Mouse (Mus musculus): ENCODE measurements around the gene Grasp.

Gene Grasp

DNA sequence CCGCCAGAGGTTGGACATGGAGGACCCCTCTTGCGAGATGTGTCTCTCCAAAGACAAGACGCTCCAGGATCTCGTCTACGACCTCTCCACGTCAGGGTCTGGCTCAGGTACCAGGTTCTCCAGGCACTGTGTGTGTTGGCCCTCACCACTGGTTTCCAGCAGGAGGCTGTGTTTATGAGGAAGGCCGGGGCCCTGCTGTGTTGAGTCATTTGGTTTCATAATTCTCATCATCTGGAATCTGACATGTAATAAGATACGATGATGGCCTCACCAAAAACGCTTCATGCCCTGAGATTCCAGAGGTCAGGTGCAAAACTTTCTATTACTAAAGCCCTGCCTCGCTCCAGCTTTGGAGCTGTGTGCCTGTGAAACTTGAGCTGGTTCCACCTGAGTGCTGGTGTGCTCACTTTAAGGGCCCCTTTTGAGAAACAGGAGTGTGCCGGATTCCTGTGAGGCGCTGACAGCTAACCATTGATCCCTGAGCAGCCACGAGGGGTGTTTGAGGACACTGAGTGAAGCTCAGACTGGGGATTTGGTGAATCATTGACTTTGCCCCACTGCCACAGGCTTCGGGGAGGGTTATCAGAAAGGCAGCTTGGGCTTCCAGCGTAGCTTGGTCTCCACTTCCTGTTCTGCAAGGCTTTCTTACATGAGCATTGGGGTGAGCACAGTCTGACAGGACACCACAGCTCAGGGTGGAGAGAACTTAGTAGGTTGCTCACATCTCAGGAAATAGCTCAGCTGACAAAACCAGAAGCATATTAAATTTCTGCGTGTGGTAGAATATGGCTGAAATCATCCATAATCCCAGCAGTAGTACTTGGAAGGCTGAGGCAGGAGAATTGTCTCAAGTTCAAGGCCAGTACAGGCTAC is 28.8 kb upstream of the Grasp start:
- no peak for DNase-seq (ENCODE audit: low spot score in 2 of 2)

DNA sequence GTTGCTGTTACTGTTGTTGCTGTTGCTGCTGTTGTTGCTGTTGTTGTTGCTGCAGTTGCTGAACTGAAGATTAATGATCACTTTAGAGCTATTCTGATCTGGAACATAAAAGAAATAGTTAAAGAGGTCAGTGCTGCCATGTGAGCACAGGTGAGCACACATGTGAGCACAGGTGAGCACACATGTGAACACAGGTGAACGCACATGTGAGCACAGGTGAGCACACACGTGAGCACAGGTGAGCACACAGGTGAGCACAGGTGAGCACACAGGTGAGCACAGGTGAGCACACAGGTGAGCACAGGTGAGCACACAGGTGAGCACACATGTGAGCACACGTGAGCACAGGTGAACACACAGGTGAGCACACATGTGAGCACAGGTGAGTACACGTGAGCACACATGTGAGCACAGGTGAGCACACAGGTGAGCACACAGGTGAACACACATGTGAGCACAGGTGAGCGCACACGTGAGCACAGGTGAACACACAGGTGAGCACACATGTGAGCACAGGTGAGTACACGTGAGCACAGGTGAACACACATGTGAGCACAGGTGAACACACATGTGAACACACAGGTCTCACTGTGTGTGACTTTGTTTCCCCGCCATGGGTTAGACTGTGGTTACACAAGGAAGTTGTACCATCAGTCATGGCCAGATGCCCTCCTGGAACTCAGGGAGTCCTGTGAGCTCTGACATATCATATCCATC is 27.8 kb upstream of the Grasp start:
- no peak for DNase-seq (ENCODE audit: low spot score in 2 of 2)

DNA sequence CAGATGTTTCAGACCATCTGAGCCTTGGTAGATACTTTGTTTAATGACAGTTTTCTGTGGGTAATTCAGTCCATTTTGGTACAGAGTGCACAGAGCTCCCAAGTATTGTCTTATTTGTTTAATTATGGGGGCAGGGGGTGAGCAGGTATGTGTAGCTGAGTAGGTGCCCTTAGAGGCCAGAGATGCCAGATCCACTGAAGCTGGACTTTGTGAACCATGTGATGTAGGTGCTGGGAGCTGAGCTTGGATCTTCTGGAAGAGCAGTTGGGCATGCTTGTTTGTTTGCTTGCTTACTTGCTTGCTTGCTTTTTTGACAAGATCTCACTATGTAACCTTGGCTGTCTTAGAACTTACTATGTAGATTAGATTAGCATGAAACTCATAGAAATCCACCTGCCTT is 27.0 kb upstream of the Grasp start:
- no peak for DNase-seq (ENCODE audit: low spot score in 2 of 2)

DNA sequence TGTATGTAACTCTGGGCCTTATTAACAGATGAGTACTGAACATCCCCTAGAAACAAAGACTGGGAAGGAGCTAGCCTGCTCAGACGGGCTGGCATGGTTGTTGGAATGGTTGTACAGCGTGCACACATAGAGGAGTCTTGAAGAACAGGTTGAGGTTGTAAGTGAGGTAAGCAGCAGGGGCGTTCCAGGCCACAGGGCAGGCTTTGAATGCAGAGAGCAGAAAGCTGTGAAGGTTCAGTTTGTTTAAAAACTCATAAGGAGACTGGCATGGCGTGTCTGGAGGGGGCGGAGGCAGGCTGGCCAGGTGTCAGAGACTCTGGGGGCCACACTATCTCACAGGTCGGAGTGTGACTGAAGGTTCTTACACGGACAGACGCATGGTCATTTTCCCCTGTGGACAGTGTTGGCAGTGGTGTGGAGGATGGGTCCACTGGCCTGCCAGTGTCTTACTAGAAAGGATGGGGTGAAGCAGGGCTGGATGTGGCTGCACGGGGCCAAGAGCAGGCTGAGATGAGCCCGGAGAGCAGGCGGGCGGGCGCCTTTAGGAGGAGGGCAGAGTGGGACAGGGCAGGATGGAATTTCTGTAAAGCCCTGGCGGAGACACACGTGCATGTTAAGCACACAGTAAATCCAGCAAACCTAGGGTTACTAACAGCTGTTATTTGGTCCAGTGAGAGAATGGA is 26.4 kb upstream of the Grasp start:
- no peak for DNase-seq (ENCODE audit: low spot score in 2 of 2)

DNA sequence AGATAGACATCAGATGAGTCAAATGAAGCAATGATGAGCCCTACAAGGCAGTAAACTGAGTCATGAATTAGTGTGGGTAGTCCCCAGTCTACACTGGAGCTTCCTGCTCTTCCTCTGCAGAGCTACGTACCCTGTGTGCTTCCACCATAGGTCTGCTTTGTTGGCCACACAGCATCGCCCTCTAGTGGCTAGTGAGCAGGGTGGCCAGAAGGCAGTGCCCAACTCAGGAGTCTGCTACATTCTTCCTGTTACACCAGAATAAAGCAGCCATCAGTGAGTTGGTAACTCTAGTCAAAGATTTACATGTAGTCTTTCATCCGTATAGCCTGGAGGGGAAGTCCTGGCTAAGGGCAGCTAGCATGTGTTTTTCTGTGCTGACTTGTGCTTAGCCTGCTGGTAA is 25.8 kb upstream of the Grasp start:
- DNase-seq (ENCODE audit: low spot score in 2 of 2) = peak in 1 of 2 experiments; percentile 81

DNA sequence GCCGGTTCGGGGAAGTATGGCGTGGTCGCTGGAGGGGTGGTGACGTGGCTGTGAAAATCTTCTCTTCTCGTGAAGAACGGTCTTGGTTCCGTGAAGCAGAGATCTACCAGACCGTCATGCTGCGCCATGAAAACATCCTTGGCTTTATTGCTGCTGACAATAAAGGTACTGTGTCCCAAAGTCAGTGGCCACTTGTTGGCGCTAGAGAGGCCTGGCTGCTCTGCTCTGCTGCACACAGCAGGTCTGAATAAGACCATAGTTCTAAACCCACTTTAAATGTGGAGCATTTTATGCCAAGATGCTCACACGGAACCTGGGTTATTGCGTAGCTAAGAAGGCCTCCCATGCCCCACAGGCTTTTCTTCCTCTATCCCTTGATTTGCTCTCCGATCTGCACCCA is 25.1 kb upstream of the Grasp start:
- DNase-seq (ENCODE audit: low spot score in 2 of 2) = no peak

DNA sequence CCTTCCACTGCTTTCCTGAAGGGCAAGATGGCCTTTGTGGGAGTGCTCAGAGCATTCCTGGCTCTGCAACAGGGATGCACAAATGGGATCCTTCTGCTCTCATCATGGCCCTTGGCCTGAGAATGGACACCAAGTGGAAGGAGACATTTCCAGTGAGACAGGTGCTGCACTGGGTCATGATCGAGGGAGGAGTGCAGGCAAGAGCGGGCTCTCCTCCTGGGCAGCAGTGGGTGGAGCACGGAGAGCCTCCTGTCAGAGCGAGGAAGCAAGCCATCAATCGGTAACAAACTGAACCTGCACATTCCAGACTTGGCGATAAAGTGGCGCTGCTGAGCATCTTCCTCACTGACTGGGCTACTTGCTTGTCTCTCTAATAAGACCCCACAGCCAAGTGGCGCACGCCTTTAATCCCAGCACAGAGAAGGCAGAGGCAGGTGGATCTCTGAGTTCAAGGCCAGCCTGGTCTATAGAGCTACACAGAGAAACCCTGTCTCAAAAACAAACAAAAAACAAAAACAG is 23.2 kb upstream of the Grasp start:
- no peak for DNase-seq (ENCODE audit: low spot score in 2 of 2)

DNA sequence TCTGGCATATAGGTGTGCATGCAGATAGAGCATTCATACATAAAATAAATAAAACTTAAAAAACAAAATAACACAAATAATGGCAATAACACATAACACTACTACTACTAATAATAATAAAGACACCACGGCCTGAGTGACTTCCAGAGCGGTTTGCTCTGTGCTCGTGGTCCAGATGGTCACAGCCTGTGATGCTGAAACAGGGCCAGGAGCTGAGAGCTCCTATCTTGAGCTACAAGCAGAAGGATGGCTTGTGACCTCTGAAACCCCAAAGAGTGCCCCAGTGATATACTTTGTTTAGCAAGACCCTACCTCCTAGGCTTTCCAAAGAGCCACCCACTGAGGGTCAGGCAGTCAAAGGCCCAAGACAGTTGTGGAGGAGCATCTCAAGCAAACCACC is 22.6 kb upstream of the Grasp start:
- DNase-seq (ENCODE audit: low spot score in 2 of 2) = no peak

DNA sequence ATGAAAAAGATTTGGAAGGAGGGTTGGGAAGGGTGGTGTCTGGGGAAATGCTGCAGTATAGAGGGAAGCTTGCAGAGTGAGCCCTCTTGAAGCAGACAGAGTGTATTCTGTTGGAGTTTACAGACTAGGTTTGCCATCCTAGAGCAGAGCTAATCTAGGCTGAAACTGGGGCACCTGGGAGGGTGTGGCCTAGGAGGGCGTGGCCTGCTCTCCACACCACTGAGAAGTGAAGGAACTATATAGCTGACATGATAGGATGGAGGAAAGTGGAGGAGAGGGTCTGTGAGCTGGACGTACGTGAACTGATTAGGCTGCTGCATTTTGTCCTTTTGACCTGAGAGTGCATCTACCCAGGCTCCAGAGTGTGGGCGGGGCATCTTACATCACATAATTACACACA is 20.3 kb upstream of the Grasp start:
- no peak for DNase-seq (ENCODE audit: low spot score in 2 of 2)

DNA sequence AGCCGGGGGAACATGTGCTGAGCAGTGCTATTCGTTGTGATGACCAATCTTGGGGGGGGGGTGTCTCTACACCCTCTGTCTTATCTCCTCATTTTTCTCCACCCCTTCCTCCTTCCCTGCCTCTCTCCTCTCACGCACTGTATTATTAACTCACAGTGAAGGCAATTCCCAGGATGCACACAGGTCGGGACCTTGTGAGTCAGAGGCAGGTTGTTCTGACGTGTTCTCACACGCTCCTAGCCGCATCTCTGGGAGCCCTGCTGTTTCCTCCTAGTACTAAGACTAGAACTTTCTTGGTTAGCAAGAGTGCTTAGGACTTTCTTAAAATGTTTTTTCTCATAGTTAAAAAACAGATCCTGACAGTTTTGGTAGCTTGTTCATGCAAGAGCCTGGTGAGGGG is 19.2 kb upstream of the Grasp start:
- DNase-seq (ENCODE audit: low spot score in 2 of 2) = no peak

DNA sequence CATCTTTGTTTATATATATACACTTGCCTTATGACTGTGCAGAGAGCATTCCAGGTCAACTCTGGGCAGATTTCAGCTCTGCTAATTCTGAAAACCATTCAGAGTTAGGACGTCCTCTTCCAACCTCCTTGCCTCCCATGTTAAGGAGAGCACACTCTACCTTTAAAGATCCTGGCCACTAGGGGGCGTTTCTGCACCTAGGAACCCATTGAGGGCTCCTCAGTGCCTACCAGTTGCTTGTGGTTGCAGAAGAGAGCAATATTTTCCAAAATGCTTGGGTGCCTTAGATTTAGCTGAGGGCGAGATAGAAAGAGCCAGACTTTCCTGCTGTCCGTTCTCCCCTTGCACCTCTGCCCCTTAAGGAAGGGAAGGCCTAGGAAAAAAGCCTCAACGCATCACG is 13.8 kb upstream of the Grasp start:
- peak; percentile 58 to 74 for DNase-seq (ENCODE audit: low spot score in 2 of 2)

DNA sequence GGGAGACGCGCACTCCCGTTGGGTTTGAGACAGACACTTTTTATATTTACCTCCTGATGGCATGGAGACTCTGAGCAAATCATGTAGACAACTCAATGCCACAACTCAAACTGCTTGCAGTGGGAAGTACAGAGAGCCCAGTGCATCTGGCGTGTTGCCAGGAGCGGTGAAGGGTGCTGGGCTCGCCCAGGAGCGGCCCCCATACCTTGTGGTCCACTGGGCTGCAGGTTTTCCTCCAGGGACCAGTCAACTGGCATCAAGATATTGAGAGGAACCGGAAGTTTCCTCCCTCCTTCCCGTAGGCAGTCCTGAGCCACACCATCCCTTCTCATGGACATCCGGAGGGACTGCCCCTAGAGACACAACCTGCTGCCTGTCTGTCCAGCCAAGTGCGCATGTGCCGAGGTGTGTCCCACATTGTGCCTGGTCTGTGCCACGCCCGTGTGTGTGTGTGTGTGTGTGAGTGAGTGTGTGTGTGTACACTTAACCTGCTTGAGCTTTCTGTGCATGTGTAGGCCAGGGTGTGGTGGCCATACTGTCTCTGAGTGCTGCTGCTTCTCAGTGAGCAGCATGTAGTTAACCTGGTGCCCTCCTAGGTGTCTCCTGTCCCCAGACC is 12.9 kb upstream of the Grasp start:
- DNase-seq (ENCODE audit: low spot score in 2 of 2) = no peak

DNA sequence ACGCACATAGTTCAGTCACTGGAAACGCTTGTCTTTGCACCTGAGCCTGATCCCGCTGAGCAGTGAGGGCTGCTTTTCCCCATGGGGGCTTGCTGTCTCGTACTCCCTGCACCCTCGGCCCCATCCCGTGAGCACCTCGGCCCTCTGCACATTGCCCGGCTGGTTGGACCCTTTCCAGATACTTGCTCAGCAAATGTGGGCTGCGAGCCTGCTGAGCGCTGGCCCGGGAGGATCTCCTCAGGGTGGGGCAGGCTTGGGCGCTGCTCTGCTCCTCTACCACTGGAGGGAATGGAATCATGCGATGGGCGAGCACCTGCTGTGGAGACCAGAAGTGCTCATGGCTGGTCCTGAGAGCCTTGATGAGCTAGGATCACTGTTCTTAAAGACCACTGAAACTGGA is 11.6 kb upstream of the Grasp start:
- no peak for DNase-seq (ENCODE audit: low spot score in 2 of 2)

DNA sequence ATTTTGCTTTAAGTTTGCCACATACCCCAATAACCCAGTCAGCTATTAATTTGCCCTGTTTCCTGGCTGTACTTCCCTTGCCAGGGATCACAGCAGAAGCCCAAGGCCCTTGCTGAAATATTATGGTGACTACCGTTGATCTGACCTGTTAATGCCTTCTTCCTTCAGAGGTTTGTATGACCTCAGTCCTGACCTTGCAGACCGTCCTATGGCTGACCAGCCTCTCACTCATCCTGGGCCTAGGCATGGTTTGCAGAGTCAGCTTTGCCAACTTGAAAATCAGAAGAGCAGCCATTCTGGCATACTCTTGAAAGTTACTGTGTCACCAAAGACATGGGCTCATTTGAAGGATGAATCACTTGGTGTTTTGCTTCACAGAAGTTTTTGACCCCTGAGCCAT is 8.9 kb upstream of the Grasp start:
- DNase-seq (ENCODE audit: low spot score in 2 of 2) = no peak

DNA sequence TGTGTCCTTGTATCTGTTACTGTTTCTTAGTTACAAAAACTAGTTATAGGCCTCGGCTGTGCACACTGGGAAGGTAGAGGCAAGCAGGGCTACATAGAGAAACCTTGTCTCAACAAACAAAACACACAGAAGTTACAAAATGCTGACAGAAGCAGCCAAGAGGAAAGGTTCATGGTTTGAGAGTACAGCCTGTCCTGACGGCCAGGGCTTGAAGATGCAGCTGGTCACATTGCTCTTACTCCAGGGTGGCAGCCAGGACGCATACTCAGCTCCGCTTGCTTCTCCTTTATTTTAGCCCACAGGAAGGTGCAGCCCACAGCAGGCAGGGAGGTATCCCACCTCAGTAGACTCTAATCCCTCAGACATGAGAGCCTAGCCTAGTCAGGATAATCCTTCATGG is 8.0 kb upstream of the Grasp start:
- no peak for DNase-seq (ENCODE audit: low spot score in 2 of 2)

DNA sequence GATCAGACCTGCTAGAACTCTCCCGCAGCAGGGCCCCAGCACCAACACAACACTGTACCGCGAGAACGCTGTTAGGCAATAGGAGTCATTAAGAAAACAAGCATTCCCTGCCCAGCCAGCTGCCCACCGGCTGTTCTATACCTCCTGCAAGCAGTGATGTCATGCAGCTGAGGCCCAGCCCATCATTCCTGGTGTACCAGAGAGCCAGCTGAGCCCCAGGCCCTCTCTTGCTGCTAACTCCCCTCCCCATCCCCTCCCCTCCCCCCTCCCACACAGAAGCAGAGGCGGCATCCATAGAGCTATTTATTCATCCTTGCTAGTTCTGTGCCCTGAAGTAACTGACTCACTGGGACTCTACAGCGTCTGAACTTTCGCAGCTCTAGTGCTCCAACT is 3.1 kb upstream of the Grasp start:
- DNase-seq (ENCODE audit: low spot score in 2 of 2) = no peak

DNA sequence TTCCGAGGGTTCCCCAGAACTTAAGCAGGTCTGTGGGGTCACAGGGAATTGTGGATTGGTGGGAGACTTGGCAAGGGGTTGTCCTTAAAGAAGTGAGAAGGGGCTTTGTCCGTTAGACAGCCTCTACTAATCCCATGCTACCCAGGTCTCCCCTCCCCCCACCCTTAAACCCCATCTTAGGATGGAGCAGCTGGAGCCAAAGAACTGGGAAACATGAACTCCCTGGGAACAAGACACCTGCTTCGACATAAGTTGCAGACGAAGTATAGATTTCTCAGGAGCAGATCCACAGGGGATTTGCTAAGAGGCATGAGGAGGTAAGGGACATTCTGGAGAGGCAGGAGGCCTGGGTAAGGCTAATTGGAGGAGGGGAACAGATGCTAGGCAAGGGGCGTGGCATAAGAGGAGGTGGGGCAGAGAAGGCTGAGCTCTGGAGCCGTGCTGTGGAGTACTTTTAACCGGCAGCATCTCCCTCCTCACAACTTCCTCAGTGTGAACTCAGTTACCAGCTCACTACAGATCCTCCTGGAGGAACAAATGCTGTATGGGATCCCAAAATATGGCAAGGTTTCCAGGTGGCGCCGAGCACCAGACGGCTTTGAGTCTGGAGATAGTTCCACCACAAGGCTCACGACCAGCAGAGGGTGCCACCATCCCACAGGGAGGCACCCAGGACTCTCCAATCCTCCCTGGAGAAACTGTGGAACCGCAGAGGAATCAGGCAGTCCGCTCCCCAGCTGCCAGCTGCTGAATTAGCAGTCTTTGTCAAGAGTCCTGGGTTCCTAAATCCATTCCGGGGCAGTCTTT is 2.5 kb upstream of the Grasp start:
- DNase-seq (ENCODE audit: low spot score in 2 of 2) = peak; percentile 93 to 96

DNA sequence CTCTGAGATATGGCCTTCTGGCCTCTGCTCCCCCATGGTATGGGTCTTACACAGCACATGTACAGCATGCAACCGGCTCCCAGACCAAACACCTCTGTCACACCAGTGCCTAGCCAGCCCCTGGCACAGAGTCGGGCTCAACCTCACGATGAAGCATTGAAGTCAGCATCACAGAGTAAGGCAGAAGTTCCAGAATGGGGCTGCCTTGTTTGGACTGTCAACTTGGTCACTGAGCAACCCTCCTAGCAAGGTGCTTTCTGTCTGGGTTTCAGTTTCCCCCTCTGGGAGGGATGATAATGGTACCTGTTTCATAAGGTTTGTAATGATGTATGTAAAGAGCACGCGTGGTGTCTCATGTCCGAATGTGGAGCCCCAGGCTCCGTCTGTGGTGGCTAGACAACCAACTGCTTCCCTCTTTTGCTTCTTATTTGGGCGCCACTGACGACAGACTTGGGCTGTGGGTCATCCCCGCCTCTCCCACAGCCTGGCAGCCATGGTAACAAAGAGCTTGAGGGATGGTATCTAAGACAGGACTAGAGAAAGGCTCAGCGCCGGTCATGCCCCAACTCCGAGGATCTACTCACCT is 998 bp upstream of the Grasp start:
- no peak for DNase-seq (ENCODE audit: low spot score in 2 of 2)

DNA sequence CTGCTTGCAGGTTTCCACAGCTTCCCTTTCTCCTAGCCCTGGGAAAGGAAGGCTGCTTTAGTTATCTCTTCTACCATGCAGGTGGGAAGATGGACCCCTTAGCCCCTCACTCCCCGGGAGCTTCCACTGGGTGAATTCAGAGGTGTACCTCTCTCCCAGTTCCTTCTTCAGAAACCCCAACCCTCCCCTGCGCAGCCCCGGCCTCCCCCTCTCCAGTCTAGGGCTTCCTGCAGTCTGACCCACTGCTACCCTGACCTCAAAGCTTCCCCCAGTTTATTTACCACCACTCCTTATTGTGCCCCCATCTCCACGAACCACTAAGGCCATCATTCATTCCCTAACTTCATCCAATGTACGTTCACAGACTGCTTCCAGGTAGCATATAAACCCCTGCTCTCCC is 392 bp upstream of the Grasp start:
- DNase-seq (ENCODE audit: low spot score in 2 of 2) = no peak

DNA sequence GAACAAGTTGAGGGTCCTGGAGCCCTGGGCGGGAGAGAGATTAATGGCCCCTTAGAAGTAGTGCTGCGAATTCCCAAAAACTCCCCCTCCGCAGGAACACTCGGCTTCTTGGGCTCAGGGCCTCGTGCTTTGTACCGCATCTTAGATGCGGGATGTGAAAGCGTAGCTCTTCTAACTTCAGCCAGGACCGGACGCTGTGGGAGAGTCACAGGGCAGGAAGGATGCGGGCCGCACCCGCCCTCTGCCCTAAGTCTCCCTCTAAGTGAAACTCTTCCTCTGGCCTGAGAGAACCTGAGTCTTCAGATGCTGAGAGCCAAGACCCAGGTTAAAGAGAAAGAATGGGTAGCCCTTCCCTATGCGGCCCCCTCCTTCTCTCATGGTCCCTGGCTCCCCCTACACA is 989 bp downstream of the Grasp start:
- no peak for DNase-seq (ENCODE audit: low spot score in 2 of 2)

DNA sequence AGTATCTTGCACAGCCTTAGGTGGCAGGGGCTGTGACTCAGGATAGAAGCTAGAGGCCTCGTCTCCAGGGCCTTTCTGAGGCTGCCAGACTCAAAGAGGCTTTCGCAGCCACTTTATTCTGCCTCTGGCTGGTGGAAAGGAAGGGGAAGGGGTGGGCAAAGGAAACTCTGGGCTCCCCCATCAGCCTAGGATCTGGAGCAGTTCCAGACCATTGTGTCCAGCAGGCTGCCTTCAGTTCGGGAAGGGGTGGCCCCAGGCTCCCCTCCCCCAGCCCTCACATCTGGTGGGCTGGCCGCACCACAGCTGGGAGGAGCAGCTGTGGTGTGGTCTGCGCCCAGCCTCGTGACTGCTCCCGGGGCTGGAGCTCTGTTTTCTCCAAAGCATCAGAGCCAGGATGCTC is 4.0 kb downstream of the Grasp start:
- no peak for DNase-seq (ENCODE audit: low spot score in 2 of 2)
